Mouse (Mus musculus) forebrain, embryonic 10.5 days (tissue): Measurements from ENCODE around the gene Lrp1. TPM values are rescaled to one million over a fixed set of nuclear protein-coding genes. Genes with fewer than 3 reads are reported as not detected.
"Not testable (repeated sequence)": the region's sequence is repeated elsewhere in the genome, so short reads cannot be mapped to it uniquely, and the experiment has no call there.

ENCODE experiments used
- DNase-seq: peaks from one replicate; pipeline ENCODE4 v3.0.0-alpha.2; 2017; ENCODE audit warnings: low spot score; ENCODE audit errors: extremely low spot score
- H3K27ac ChIP-seq: fragments of 300-500 bp; sonication (generic); 2 replicates; pipeline ENCODE4 v1.5.1; 2016; ENCODE audit warnings: mild to moderate bottlenecking
- H3K27me3 ChIP-seq: fragments of 300-500 bp; sonication (generic); 2 replicates; pipeline ENCODE4 v1.6.1; 2016; ENCODE audit warnings: mild to moderate bottlenecking; ENCODE audit not compliant: poor library complexity, severe bottlenecking
- H3K36me3 ChIP-seq: fragments of 300-500 bp; sonication (generic); replicated peaks from 2 replicates; pipeline ENCODE4 v1.6.1; 2016; ENCODE audit warnings: mild to moderate bottlenecking, moderate library complexity
- H3K4me1 ChIP-seq: fragments of 300-500 bp; sonication (generic); 2 replicates; pipeline ENCODE4 v1.6.1; 2016
- H3K4me3 ChIP-seq: fragments of 300-500 bp; sonication (generic); 2 replicates; pipeline ENCODE4 v1.5.1; 2016; ENCODE audit warnings: mild to moderate bottlenecking, moderate library complexity
- H3K9me3 ChIP-seq: fragments of 300-500 bp; sonication (generic); 2 replicates; pipeline ENCODE4 v1.6.1; 2016; ENCODE audit warnings: mild to moderate bottlenecking, moderate library complexity
- WGBS: fragments of 180-500 bp; shearing (Covaris S2); methylation state at CpG from one replicate; pipeline ENCODE4 v1.1.7; 2016; 5-methylcytosine and 5-hydroxymethylcytosine counted together
- polyA plus RNA-seq: library from polyadenylated mRNA; unstranded; fragments of >200 nt; fragmentation: Nextera tagmentation; extraction: Ambion mirVana; gene quantifications from 2 replicates; pipeline ENCODE4 v1.2.1, GENCODE M21; 2016

Gene Lrp1
- polyA plus RNA-seq, 1 experiment from 2014 or later: 67.4 TPM

DNA sequence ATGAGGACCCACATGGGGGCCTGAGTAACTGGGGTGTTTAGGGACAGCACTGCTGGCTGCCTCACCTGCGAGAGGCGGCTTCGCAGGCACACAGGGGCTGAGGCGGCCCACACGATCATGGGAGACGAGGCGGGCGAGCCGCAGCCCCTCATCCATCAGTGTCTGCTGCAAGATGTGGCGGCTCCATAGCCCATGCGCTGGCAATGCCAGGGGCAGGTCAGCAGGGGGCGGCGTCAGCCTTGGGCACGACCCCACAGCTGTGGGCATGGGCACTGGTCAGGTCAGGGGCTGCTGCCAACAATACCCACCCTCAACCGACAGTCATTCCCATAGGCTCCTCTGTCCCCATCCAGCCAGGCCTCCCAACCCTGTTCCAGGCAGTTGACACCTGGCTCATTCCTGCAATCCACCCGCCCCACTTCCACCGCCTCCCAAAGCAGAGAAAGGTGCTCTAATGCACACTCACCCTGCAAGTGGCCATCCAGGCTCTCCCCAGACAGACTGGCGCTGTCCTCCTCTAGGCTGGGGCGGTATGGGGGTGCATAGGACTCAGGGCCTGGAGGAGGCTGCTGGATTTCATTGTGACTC is 41.8 kb upstream of the Lrp1 start:
- no peak overlapping the region for H3K27ac ChIP-seq
- peak overlapping the region; percentile 38 for H3K4me3 ChIP-seq
- H3K36me3 ChIP-seq: peaks cover 28% of the 10 kb centered on the region
- H3K4me1 ChIP-seq: peaks cover 84% of the 10 kb centered on the region
- WGBS: 14% methylated on average over 19 of the region's 19 CpGs
- H3K27me3 ChIP-seq: peaks cover 100% of the 10 kb centered on the region
- DNase-seq: no peak
- H3K9me3 ChIP-seq: no peaks in the 10 kb centered on the region

DNA sequence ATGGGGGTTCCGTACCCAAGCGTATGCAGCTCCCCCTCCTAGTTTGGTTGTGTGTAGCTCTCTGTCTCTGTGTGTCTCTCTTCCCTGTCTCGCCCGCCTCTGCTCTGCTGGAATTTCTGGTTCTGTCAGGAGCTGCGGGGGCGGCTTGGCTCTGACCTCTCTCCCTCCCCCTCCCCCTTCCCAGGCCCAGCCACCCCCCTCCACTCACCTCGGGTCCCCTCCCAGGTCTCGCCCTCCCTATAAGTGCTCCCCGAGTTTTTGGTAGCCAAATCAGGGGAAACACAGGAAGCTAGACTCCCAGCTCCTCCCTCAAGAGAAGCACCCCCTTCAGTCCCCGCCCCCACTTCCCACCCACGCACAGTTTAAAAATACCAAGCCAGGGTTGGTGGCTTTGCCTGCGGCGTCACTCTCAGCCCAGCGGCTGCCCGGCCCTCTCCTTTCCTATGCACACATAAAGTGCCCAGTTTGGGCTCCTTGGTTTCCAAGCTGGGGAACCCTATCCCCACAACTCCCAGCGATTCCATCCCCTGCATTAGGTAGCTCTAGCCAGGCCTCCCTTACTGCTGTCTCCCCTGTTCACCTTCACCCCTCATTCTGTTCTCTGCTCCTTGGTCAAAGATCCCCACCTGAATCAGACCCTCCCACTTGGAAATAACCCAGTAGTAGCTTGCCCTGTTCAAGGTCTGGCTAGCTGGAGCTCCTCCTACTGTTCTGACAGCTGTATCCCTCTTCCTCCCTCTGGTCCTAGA is 41.1 kb upstream of the Lrp1 start:
- peaks cover 99% of the 10 kb centered on the region for H3K27me3 ChIP-seq
- H3K27ac ChIP-seq: peak overlapping the region; percentile 4; the same call in 1 of the 2 replicates
- H3K4me1 ChIP-seq: peaks cover 77% of the 10 kb centered on the region
- DNase-seq: no peak
- peaks cover 28% of the 10 kb centered on the region for H3K36me3 ChIP-seq
- no peaks in the 10 kb centered on the region for H3K9me3 ChIP-seq
- H3K4me3 ChIP-seq: peak overlapping the region; percentile 38
- WGBS: 4% methylated on average over 16 of the region's 16 CpGs

DNA sequence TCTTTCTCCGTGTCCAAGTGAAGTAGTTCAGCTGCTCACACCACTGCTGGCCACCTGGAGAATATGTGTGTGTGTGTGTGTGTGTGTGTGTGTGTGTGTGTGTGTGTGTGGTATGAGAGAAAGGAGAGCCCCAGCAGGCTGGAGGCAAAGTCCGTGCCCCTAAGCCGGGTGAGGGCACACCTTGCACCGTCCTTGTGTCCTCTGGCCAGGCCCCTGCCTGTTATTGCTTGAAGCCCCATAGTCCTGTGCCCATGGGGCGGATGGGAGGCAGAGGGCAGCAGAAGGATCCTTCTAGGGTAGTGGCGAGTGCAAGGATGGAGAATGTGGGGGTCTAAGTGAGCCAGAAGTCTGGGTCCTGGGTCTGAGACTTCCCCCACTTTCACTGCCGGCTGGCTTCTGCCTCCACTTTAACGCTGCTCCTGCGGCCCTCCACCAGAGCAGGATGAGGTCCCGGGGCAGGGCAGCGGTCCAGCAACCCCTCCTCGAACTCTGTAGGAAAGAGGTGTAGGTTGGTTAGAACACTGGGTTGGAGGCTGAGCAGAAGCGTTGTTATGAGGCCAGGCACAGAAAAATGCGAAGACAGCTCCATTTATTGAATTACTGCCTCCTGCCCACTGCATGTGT is 40.5 kb upstream of the Lrp1 start:
- peaks cover 28% of the 10 kb centered on the region for H3K36me3 ChIP-seq
- H3K27ac ChIP-seq: peak overlapping the region; percentile 4; the same call in 1 of the 2 replicates
- peaks cover 92% of the 10 kb centered on the region for H3K27me3 ChIP-seq
- DNase-seq: no peak
- H3K9me3 ChIP-seq: no peaks in the 10 kb centered on the region
- 14% methylated on average over 14 of the region's 14 CpGs for WGBS
- H3K4me3 ChIP-seq: peak overlapping the region; percentile 38
- H3K4me1 ChIP-seq: peaks cover 70% of the 10 kb centered on the region

DNA sequence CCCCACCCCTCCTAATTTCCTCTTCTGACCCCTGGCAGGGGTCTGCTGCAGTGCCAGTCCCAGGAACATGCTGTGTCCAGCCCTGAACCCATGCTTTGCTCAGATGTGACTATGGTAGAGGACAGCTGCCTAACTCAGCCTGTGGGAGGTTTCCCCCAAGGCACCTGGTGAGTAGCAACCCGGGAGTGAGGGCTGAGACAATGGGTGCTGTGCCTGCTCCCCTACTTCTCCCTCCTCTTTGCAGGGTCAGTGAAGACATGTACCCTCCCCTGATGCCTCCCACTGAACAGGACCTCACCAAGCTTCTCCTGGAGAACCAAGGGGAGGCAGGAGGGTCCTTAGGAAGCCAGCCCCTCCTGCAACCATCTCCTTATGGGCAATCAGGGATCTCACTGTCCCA is 38.6 kb upstream of the Lrp1 start:
- H3K36me3 ChIP-seq: peaks cover 24% of the 10 kb centered on the region
- H3K27ac ChIP-seq: no peak overlapping the region
- peaks cover 59% of the 10 kb centered on the region for H3K4me1 ChIP-seq
- H3K4me3 ChIP-seq: no peak overlapping the region
- peaks cover 74% of the 10 kb centered on the region for H3K27me3 ChIP-seq
- no peak for DNase-seq
- H3K9me3 ChIP-seq: no peaks in the 10 kb centered on the region
- WGBS: 73% methylated on average over 1 of the region's 1 CpGs

DNA sequence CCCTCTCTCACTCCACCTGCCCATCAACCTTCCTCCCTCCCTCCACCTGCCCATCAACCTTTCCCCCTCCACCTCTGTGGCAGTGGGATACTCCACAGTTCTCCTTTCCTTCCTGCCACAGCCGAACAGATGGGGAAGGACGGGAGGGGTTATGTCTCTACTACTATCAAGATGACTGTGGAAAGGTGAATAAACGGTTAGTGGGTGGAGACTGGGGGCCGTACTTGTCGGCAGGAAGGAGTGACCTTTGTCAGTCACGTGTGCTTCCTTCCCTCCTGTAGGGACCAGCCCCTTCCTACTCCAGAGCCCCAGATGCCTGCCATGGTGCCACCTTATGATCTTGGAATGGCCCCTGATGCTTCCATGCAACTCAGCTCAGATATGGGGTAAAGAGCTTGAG is 37.1 kb upstream of the Lrp1 start:
- peaks cover 11% of the 10 kb centered on the region for H3K36me3 ChIP-seq
- DNase-seq: no peak
- no peaks in the 10 kb centered on the region for H3K9me3 ChIP-seq
- peaks cover 59% of the 10 kb centered on the region for H3K27me3 ChIP-seq
- H3K4me3 ChIP-seq: no peak overlapping the region
- peaks cover 49% of the 10 kb centered on the region for H3K4me1 ChIP-seq
- WGBS: 16% methylated on average over 6 of the region's 6 CpGs
- H3K27ac ChIP-seq: peak overlapping the region; percentile 21; the same call in 1 of the 2 replicates

DNA sequence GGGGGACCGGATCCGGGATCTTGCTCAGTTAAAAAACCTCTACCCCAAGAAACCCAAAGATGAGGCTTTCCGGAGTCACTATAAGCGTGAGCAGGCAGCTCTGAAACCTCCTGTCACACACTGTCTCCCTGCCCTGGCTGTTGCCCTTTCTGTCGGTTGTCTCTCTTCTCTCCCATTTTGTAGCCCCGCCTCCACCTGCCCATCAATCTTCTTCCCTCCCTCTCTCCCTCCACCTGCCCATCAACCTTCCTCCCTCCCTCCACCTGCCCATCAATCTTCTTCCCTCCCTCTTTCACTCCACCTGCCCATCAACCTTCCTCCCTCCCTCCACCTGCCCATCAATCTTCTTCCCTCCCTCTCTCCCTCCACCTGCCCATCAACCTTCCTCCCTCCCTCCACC is 36.7 kb upstream of the Lrp1 start:
- H3K27me3 ChIP-seq: peaks cover 54% of the 10 kb centered on the region
- H3K27ac ChIP-seq, H3K9me3 ChIP-seq, H3K4me3 ChIP-seq, H3K36me3 ChIP-seq, DNase-seq: not testable (repeated sequence)
- peaks cover 48% of the 10 kb centered on the region for H3K4me1 ChIP-seq
- 46% methylated on average over 6 of the region's 6 CpGs for WGBS

DNA sequence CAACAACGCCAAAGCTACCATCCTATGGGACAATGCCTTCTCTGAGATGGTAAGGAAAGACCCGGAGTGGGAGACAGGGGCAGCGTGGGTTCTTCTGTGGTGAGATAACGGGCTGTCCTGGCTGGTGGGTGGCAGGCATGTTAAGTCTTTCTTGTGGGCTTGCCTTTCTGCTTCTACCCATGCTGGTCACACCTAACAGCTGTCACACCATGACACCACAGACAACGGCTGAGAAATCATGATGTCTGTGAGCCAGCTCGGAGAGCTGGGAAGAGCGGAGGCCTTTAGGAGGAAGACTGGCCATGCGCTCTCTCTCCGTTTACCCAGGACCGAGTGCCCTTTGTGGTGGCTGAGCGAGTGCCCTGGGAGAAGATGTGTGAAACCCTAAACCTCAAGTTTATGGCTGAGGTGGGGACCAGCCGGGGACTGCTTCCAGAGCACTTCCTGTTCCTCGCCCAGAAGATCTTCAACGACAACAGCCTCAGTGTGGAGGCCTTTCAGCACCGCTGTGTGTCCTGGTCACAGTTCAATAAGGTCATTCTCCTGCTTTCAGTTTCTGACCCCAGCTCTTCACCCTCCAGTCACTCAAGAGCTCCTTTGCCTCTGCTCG is 34.1 kb upstream of the Lrp1 start:
- 78% methylated on average over 16 of the region's 16 CpGs for WGBS
- H3K27me3 ChIP-seq: peaks cover 29% of the 10 kb centered on the region
- DNase-seq: no peak
- H3K9me3 ChIP-seq: no peaks in the 10 kb centered on the region
- no peaks in the 10 kb centered on the region; the same call in 1 of the 2 replicates for H3K36me3 ChIP-seq
- no peak overlapping the region for H3K27ac ChIP-seq
- no peak overlapping the region for H3K4me3 ChIP-seq
- H3K4me1 ChIP-seq: peaks cover 27% of the 10 kb centered on the region

DNA sequence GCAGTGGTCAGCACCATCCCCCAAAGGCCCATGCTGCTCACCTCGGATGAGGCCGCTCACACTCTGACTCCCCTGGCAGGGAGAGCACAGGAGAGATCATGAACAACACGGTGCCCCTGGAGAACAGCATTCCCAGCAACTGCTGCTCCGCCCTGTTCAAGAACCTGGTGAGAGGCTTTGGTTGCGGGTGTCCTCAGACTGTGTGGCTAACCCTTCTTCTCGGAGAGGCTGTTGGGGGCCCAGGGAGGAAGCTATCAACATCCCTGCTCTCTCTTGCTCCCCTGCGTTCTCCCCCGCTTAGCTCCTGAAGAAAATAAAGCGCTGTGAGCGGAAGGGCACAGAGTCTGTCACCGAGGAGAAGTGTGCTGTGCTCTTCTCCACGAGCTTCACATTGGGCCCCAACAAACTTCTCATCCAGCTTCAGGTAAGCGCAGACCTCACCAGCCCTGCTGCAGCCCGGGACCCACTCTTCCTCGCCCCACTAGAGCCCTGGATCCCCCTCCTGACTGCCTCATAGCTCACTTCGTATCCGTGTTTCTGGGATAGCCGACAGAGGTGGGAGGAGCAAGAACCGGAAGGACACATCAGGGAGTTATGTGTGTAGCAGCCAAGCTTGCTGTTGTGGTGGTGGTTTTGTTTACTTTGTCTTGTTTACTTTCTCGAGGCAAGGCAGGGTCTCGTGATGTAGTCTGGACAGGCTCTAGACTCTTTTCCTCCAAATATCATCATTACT is 32.1 kb upstream of the Lrp1 start:
- Histone ChIP-seq H3K4me1 (peaks cover 19% of the 10 kb centered on the region), H3K36me3 (no peaks in the 10 kb centered on the region; the same call in 1 of the 2 replicates), H3K27me3 (peaks cover 9% of the 10 kb centered on the region), H3K9me3 (no peaks in the 10 kb centered on the region), H3K4me3 (no peak overlapping the region), H3K27ac (no peak overlapping the region)
- no peak for DNase-seq
- WGBS: 55% methylated on average over 21 of the region's 21 CpGs

DNA sequence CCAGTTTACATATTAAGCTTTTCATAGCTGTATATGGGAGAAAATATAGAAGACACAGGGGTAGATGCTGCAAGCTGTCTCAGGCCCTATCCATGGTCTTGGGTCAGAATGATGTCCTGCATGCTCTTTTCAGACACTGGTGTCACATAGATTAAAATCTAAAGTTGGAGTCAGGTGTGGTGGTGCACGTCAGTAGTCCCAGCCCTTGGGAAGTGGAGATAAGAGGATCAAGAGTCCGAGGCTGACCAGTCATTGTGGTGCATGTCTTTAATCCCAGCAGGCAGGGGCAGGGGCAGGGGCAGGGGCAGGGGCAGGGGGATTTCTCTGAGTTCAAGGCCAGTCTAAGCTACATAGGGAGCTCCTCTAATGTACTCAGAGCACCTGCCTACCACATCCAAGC is 24.8 kb upstream of the Lrp1 start:
- peaks cover 38% of the 10 kb centered on the region for H3K27me3 ChIP-seq
- WGBS: 33% methylated on average over 2 of the region's 2 CpGs
- peaks cover 38% of the 10 kb centered on the region for H3K4me1 ChIP-seq

DNA sequence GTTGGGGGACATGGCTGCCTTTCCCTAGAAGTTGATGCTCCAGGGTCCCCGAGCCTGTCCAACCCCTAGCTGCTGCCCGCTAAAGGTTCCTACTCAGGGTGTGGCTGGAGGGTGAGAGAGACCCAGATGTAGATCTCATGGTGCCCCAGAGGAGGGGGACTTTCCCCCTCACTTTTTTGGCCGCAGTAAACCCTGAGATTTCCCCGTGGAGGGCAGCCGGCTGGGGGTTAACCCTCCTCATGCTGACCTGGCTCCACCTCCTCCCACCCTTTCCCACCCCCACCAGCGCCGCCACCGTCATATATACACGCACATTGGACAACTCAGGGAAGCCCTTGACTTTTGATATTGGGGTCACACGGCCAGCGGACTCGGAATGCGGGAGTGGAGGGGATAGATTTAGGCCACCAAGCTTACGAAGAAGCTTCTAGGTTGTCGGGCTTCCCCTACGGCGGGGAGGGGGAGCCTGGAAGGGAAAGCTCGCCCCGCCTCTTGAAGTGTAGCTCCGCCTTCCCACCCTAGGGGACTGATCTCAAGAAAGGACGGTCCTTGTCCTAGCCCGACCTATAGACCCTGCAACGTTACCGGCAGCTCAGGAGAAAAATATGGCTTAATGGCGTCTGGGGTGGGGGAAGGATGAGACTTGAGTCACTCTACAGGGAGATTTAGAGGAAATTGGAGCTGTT is 22.7 kb upstream of the Lrp1 start:
- peaks cover 43% of the 10 kb centered on the region for H3K27me3 ChIP-seq
- peaks cover 38% of the 10 kb centered on the region for H3K4me1 ChIP-seq

More for the DNA sequence above, 24.8 kb upstream of the Lrp1 start:
- H3K4me3 ChIP-seq: no peak overlapping the region
- no peaks in the 10 kb centered on the region for H3K9me3 ChIP-seq
- no peak for DNase-seq
- no peaks in the 10 kb centered on the region for H3K36me3 ChIP-seq
- no peak overlapping the region for H3K27ac ChIP-seq

DNA sequence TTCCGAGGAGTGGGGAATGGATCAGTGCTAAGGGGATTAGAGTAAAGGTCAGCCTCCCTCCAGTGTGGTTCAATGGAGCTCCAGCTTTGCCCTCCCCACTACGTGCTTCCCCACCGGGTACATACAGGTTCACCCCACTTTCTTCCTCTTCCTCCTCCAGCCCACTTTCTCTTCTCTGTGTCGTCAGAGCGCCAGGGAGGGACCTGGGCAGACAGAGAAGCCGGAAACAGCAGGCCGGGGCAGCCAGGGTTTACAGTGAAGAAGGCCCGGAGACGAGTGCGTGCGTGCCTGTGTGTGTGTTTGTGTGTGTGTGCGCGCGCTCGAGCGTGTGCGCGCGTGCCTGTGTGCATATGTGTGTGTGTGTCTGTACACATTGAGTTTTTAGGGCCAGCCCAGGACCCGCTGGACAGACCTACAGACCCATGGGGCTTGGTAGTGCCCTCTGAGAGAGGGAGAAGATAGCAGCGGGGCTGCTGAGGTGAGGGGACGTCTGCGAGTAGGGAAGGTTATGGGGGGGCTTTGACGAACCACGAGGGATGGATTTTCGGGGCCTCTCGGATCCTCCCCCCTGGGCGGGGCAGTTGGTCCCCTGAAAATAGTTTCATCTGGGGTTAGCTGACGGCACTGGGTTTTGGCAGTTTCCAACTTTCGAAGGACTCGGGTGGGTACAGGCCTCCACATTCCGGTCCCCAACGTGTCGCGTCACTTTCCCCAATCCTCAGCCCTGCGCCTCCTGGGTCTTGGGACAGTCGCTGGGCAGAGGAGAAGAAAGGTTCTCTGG is 22.0 kb upstream of the Lrp1 start, which contains the start of gene Stat6:
Stat6 (plus strand) TSS at position 215 of the 781 bp plus-strand sequence.
- Histone ChIP-seq H3K27me3 (peaks cover 43% of the 10 kb centered on the region), H3K4me1 (peaks cover 35% of the 10 kb centered on the region), H3K27ac (peak within 1 kb of the TSS; percentile 84), H3K36me3 (no peaks in the 10 kb centered on the region), H3K4me3 (peak within 1 kb of the TSS; percentile 50), H3K9me3 (no peaks in the 10 kb centered on the region)
- 4% methylated on average over 37 of the region's 37 CpGs for WGBS
- peak; percentile 59 for DNase-seq

More for the DNA sequence above, 22.7 kb upstream of the Lrp1 start:
- Histone ChIP-seq H3K4me3 (peak overlapping the region; percentile 50), H3K9me3 (no peaks in the 10 kb centered on the region), H3K36me3 (no peaks in the 10 kb centered on the region), H3K27ac (peak overlapping the region; percentile 84)
- 4% methylated on average over 25 of the region's 25 CpGs for WGBS
- DNase-seq: no peak
